Mouse (Mus musculus): ENCODE measurements around the gene Strn. TPM values are rescaled to one million over a fixed set of nuclear protein-coding genes. Genes with fewer than 3 reads are reported as not detected.

Strn gene
- 8.0 and 10.5 TPM in 2 replicates for polyA plus RNA-seq (2021; fragmentation: Nextera tagmentation)
- long read RNA-seq, experiment 1, full-length matches to known transcripts = 3 of 23 reads
- long read RNA-seq, experiment 1, partial matches to known transcripts = 2 of 23 reads
- long read RNA-seq, experiment 1, other reads (novel, unspliced or antisense) = 18 of 23 reads
- long read RNA-seq, experiment 2, partial matches to known transcripts = 2 of 39 reads
- long read RNA-seq, experiment 2, other reads (novel, unspliced or antisense) = 37 of 39 reads

DNA sequence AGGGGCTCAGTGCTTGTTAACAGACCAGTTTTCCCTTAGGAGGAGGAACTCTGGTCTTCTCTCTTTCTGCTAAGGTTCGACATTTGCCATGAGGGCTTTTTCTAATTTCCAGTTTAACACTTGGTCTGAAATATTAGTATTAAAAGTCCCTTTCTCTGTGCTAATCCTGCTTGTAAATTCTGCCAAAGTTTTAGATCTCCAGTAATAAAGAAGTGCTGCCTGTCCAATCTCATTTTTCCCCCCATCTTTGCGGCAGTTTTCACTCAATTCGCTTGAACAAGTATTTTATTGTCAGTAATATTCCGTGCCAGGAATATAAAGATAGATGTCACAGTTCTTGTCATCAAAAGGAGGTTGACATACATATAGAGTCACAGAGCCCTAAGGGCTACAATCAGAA lies at the start of gene Strn:
TSS of gene Strn (minus strand) at position 101 of the 400 bp plus-strand sequence.

Other genes with a start within 250 kb of the Strn start
- 1.2 and 1.4 TPM in 2 replicates for gene Vit, start 229.1 kb downstream of the Strn start, polyA plus RNA-seq (2021; fragmentation: Nextera tagmentation)
- 7.6 and 7.9 TPM in 2 replicates for gene Heatr5b, start 98.2 kb upstream of the Strn start, polyA plus RNA-seq (2021; fragmentation: Nextera tagmentation)
- gene Gpatch11, start 98.4 kb upstream of the Strn start, polyA plus RNA-seq (2021; fragmentation: Nextera tagmentation) = 46.9 and 54.1 TPM in 2 replicates
- 2.4 and 3.2 TPM in 2 replicates for gene Eif2ak2, start 145.4 kb upstream of the Strn start, polyA plus RNA-seq (2021; fragmentation: Nextera tagmentation)
- gene Sult6b1, start 169.8 kb upstream of the Strn start, polyA plus RNA-seq (2021; fragmentation: Nextera tagmentation) = not detected in 2 replicates
- 178 and 180 TPM in 2 replicates for gene Cebpzos, start 179.3 kb upstream of the Strn start, polyA plus RNA-seq (2021; fragmentation: Nextera tagmentation)
- 32.6 and 36.2 TPM in 2 replicates for gene Cebpz, start 199.9 kb upstream of the Strn start, polyA plus RNA-seq (2021; fragmentation: Nextera tagmentation)
- gene Ndufaf7, start 199.9 kb upstream of the Strn start, polyA plus RNA-seq (2021; fragmentation: Nextera tagmentation) = 82.2 and 87.4 TPM in 2 replicates